Mouse (Mus musculus): Measurements from ENCODE around the gene Asb8.

DNA sequence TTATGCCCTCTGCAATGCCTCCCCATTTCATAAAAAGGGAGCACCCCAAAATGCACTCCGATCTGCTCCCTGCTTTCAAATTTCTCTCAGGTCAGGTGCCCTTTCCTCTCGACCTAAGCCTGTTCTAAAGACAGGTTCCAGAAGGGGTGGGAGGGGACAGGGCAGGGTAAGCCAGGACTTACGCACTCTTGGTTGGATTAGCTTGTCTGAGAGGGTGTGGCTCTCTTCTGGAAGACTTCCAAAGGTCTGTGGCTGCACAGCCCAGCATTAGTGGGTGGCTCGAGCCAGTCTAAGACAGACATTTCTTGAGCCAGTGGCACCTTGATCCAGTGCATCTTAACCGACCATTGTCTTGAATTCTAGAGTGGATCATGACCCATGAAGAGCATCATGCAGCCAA, 53.6 kb downstream of the Asb8 start:
- no peak for TF ChIP-seq CTCF (IDR thresholded peaks at IDR 0.05; ENCODE audit: low read depth, low read length)
- TF ChIP-seq POLR2A (IDR thresholded peaks at IDR 0.05; ENCODE audit: borderline replicate concordance, low read depth, low read length), result no peak
